Mouse (Mus musculus): ENCODE data around the gene Eef1g.

- no peak for TF ChIP-seq CTCF (IDR thresholded peaks at IDR 0.05)
- peak; percentile 56 for TF ChIP-seq POLR2A (IDR thresholded peaks at IDR 0.05; ENCODE audit: insufficient read depth, low read depth, low read length)
- peak; percentile 63; the same call in 1 of the 2 replicates for TF ChIP-seq EP300 (IDR thresholded peaks at IDR 0.05; ENCODE audit: insufficient read depth, low read depth, low read length)
These were observed 24.5 kb downstream of the Eef1g start for GRCm38 (mm10) chr19:8991245-8991870.

Data from heart, adult 2 months (tissue).